Mouse (Mus musculus) lung, postnatal 36 days (tissue): ENCODE results near the gene Rbl2.

Source experiments
- DNase-seq: peaks from one replicate; pipeline ENCODE4 v3.0.0; 2022; ENCODE audit warnings: mixed read lengths

The Rbl2 gene

GRCm38 (mm10) chr8:91111868-91112477 is 42.1 kb downstream of the Rbl2 start:
- no peak for DNase-seq

GRCm38 (mm10) chr8:91114428-91114827 is 44.6 kb downstream of the Rbl2 start:
- no peak for DNase-seq

DNA sequence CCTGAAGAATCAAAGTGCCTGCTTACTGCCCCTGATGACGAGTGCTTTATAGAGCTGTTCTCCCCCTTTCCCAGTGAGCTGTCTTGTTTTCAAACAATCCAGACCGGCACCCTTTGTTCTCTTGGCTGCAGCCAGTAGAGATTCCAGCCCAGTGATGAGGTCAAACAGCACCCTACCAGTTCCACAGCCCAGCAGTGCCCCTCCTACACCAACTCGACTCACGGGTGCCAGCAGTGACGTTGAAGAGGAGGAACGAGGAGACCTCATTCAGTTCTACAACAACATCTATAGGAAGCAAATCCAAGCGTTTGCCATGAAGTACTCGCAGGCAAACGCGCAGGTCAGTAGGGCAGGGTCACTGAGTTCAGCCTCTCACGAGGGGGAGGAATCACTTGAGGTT is 45.1 kb downstream of the Rbl2 start:
- DNase-seq = no peak

- DNase-seq = no peak
Measured at GRCm38 (mm10) chr8:91117537-91117936, 47.7 kb downstream of the Rbl2 start.

DNA sequence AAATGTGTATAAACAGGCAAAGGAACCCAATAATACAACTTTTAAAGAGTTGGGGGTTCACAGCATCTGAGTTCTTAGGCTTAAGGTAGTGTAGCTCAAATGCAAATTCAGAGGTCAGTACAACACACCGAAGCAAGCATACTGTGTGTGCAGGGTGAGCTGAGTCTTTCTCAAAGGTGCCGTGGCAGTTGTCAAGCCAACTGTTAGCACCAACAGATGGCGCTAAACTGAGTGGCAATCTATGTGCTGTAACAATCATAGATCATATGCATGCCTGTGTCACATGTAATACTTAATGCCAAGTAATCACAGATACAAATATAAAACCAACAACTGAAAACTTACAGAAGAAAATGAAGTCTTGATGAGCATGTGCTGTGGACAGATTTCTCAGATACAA is 48.3 kb downstream of the Rbl2 start:
- DNase-seq = peak; percentile 26

GRCm38 (mm10) chr8:91124315-91124714 is 54.5 kb downstream of the Rbl2 start:
- no peak for DNase-seq

DNA sequence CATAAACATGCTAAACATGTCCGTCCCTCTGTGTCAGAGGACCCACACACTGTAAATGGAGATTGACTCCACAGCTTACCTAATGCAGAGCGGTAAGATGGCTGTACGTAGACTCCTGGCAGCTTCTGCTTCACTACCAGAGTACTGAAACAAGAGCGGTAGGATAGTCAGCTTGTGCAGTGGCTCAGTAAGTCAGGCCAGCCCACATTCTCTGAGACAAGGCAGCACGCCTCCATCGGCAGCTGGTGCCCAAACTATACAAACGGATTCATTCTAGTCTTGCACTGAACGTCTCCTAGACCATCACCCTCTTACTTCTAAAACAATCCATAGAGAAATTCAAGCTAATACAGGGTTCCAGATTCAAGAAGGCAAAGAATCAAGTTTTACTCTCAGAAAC is 56.9 kb downstream of the Rbl2 start:
- no peak for DNase-seq

DNA sequence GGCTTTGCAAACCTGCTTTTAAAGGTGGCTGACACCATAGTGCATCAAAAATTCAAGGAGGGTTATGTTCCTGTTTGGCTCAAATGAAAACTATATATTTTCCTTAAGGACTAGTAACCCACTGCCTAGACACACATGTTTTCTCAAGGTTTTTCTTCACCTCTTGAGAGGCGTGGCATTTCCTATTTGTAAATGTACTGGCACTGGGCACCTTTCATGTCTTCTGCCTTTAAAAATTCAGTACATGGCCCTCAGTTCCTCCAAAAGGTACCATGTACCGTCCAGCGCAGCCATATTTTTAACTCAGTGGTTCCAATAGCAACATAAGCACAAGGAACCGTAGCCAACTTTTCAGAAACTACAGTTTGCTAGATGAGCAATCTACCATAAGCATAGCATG is 62.9 kb downstream of the Rbl2 start:
- DNase-seq = no peak

DNA sequence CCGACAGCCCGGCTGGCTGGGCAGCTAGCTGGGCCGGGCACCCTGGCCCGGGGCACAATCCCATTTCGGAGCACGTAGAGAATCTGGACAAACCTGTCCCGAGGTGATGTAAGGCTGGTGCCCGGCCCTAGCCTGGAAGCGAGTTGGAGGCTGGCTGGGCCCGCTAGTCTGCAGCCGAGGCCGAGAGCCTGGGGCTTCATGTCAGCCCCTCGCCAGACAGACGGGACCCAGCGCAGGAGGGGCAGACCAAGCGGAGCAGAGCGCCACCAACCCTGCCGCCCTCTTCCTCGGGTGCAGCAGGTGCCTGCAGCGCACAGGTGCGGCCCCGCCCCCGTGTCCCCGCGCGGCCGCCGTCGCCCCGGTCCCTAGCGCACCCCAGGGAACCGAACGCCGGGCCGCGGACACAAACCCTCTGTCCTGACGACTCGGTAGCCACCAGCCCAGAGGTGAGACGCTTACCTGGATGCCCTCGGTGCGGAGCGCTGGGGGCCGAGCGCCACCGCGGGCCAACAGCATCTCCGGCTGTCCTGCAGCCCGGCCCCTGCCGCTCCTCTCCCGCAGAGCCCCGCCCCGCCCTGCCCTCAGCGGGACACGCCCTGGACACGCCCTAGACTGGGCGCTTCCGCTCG is 63.7 kb downstream of the Rbl2 start:
- peak; percentile 58 for DNase-seq

- peak; percentile 100 for DNase-seq
Measured at GRCm38 (mm10) chr8:91134070-91134475, 64.2 kb downstream of the Rbl2 start.

DNA sequence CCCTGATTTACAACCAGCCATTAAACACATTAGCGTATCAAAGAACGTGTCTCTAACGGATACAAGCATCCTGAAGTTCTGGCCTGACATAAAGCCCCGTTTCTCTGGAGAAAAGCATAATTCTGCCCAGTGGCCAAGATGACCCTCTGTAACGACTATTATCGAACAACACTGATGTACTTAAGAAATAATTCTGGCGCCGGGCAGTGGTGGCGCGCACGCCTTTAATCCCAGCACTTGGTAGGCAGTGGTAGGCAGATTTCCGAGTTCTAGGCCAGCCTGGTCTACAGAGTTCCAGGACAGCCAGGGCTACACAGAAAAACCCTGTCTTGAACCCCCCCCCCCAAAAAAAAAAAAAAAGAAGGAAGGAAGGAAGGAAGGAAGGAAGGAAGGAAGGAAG is 64.8 kb downstream of the Rbl2 start:
- no peak for DNase-seq

DNA sequence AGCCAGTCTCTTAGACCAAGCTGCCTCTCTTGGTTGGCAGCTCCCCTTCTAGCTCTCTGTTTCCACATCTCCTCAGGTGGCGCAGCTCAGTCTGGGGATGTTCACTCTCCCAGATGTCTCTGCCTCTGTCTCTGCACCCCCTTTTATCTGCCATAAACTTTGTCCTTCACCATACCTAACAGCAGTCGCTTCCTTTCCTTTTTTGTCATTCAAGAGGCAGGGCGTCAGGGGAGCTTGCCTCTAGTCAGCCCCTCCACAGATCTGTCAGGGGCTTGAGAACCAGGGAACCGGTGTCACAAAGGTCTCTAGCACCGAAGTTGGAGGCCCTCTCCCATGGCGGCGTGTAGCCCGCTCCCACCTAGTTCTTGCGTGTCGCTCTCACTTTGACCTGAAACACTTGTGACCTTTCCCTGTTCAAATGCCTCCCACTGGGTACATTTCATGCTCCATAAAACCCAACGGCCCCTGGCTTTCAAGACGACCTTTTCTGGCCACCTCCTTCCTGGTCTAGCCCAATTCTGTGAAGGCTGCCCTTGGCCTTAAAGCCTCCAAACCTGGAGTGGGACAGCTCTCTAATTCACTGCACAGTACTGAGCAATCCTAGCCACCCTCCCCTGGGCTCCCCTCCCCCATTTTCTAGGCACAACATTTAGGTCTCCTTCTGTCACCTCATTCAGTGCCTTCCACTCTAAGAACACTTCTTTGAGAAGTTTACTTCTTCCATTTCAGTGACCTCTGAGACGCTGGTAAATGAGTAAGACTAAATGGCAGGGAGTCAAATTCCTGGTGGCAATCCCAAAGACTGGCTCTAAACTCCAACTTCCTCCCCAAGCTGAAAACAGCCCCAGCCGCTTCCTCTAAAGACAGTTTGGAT is 65.7 kb downstream of the Rbl2 start:
- DNase-seq = peak; percentile 22

DNA sequence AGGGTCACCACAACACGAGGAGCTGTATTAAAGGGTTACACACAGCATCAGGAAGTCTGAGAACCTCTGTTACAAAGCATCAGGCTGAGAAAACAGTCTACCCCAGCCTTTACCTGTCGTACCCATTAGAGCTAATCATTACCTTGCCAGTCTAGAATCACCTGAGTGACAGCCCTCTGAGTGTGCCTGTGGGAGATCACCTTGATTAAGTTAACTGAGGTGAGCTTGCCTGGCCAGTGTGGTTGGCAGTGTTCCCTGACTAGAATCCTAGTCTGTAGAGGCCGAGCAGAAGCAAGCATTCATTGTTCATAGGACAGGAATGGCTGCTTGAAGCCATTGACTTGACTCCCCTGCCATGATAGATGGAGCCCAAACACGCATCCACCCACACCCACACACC is 71.0 kb downstream of the Rbl2 start:
- no peak for DNase-seq

GRCm38 (mm10) chr8:91147715-91148114 is 77.9 kb downstream of the Rbl2 start:
- peak; percentile 64 for DNase-seq

DNA sequence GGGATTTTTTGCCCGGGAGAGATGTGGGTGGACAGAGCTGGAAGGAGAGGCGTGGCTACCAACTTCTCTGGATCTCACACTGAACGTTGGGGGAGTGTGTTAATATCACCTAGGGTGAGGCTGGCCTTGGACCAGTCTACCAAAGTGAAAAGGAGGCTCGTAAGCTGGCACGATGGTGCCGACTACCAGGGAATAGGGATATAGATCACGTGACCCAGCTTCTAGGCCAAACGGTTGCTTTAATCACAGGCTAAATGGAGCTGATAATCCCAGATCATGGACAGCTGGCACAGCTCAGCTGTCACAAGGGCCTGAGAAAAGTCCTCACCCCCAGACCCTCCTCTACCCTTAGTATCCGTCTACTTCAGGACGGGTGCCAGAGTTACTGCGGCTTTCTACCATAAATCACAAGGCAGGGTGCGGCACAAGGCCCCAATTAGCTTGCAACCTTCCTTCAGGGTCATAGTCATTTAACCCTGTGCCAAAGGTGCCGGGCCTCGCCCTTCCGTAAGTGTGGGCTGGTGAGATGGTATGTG is 78.9 kb downstream of the Rbl2 start:
- DNase-seq = peak; percentile 28

DNA sequence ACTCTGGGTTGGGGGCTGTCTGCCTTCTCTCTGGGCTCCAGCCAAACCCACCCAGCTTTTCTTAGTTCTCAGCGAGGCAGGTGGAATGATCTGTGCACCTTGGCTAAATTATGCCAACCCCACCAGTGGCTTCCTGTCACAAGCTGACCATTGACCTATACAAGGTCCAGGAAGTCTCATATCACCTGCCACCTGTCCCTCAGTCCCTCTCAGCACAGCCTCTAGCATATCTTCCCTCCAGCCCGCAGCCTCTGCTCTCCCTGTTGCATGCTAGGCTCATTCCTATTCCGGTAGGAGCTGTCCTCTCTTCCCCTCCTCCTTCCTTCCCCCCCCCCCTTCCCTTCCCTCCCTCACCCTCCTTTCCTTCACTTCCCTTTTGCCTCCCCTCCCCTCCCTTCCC is 79.4 kb downstream of the Rbl2 start:
- DNase-seq = no peak

GRCm38 (mm10) chr8:91151531-91151930 is 81.7 kb downstream of the Rbl2 start:
- DNase-seq = no peak

GRCm38 (mm10) chr8:91153831-91154230 is 84.0 kb downstream of the Rbl2 start:
- DNase-seq = no peak

DNA sequence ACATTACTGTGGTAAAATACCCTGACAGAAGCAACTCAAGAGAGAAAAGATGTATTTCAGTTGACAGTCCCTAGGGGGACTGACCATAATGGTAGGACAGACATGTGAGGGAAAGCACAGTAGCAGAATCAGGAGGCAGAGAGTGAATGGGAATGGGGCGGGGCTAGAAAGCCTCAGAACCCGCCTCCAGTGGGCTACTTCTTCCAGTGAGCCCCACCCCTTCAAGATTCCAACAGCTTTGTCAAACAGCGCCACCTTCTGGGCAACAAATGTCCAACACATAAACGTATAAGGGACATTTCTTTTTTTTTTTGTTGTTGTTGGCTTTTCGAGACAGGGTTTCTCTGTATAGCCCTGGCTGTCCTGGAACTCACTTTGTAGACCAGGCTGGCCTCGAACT is 84.7 kb downstream of the Rbl2 start:
- DNase-seq = peak; percentile 69

GRCm38 (mm10) chr8:91158617-91159016 is 88.8 kb downstream of the Rbl2 start:
- DNase-seq = peak; percentile 13

- DNase-seq = no peak
Measured at GRCm38 (mm10) chr8:91159959-91160800, 90.3 kb downstream of the Rbl2 start.

DNA sequence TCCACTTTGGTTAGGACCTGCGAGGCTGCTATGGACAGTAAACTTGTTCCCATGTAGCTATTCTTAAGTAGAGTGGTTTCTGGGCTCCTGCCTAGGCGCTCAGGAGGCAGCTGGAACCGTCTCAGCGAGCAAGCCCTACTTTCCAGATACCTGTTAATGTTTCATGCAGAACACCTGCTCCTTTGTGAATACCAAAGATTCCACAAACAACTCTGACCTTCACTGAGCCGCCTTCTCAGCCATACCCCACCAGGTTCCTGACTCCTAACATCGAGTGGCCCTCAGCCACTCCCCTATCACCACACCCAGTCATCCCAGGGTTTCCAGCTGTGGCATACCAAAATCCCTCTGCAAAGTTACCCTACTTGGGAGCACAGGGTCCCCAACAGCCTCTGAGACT is 100.3 kb downstream of the Rbl2 start:
- DNase-seq = no peak

GRCm38 (mm10) chr8:91170914-91171313 is 101.1 kb downstream of the Rbl2 start:
- DNase-seq = no peak
